Mouse (Mus musculus): ENCODE measurements around the gene Patl2.
A peak's percentile ranks its signal among the peaks of the same experiment; 100 is the strongest.
"Not testable (repeated sequence)": the region's sequence is repeated elsewhere in the genome, so short reads cannot be mapped to it uniquely, and the experiment has no call there.

Patl2 gene

GRCm38 (mm10) chr2:122186106-122186505 is at the start of gene Patl2, which contains the start of gene Terb2:
Patl2 (minus strand) TSS chr2:122186189.
Terb2 (plus strand) TSS chr2:122186272.
- no peak for DNase-seq

GRCm38 (mm10) chr2:122235425-122235824 is 49.4 kb upstream of the Patl2 start:
- no peak for DNase-seq

GRCm38 (mm10) chr2:122234611-122235288 is 48.8 kb upstream of the Patl2 start, which contains the start of gene Sord:
Sord (plus strand) TSS chr2:122234749.
- DNase-seq = peak; percentile 83 to 85

- DNase-seq = peak; percentile 35 to 38
Measured at GRCm38 (mm10) chr2:122233759-122234557, 48.0 kb upstream of the Patl2 start.

GRCm38 (mm10) chr2:122233341-122233740 is 47.4 kb upstream of the Patl2 start:
- no peak for DNase-seq

GRCm38 (mm10) chr2:122231616-122232015 is 45.6 kb upstream of the Patl2 start:
- no peak for DNase-seq

- no peak for DNase-seq
Measured at GRCm38 (mm10) chr2:122230395-122230794, 44.4 kb upstream of the Patl2 start.

GRCm38 (mm10) chr2:122223654-122224053 is 37.7 kb upstream of the Patl2 start:
- no peak for DNase-seq

- no peak for DNase-seq
Measured at GRCm38 (mm10) chr2:122222272-122222671, 36.3 kb upstream of the Patl2 start.

- DNase-seq = no peak
Measured at GRCm38 (mm10) chr2:122221798-122222197, 35.8 kb upstream of the Patl2 start.

- DNase-seq = no peak
Measured at GRCm38 (mm10) chr2:122221378-122221777, 35.4 kb upstream of the Patl2 start.

- DNase-seq = no peak
Measured at GRCm38 (mm10) chr2:122218234-122218633, 32.2 kb upstream of the Patl2 start.

GRCm38 (mm10) chr2:122217075-122217474 is 31.1 kb upstream of the Patl2 start:
- DNase-seq = not testable (repeated sequence)

- no peak for DNase-seq
Measured at GRCm38 (mm10) chr2:122210534-122211228, 24.7 kb upstream of the Patl2 start.

- no peak for DNase-seq
Measured at GRCm38 (mm10) chr2:122206440-122207107, 20.6 kb upstream of the Patl2 start.

- no peak for DNase-seq
Measured at GRCm38 (mm10) chr2:122201501-122201900, 15.5 kb upstream of the Patl2 start.

- DNase-seq = peak; percentile 15 to 35
Measured at GRCm38 (mm10) chr2:122194509-122194929, 8.5 kb upstream of the Patl2 start.

- no peak for DNase-seq
Measured at GRCm38 (mm10) chr2:122191849-122192248, 5.9 kb upstream of the Patl2 start.

- DNase-seq = no peak
Measured at GRCm38 (mm10) chr2:122186751-122187150, 762 bp upstream of the Patl2 start.

- DNase-seq = no peak
Measured at GRCm38 (mm10) chr2:122185086-122185485, 903 bp downstream of the Patl2 start.

GRCm38 (mm10) chr2:122180051-122180822 is 5.8 kb downstream of the Patl2 start:
- no peak for DNase-seq

GRCm38 (mm10) chr2:122172188-122172587 is 13.8 kb downstream of the Patl2 start:
- DNase-seq = no peak

Data from cerebellum, postnatal 14 days (tissue).